Mouse (Mus musculus) heart, postnatal 25 days (tissue): ENCODE results near the gene Tmem25. TPM values are rescaled to one million over a fixed set of nuclear protein-coding genes. Genes with fewer than 3 reads are reported as not detected.

Source experiments
- DNase-seq: peaks from one replicate; pipeline ENCODE4 v3.0.0; 2022; ENCODE audit warnings: low spot score
- intact Hi-C: fragments of 180-260 bp; cut with DNase I; formaldehyde crosslinking; loops from one replicate; pipeline ENCODE4 v1.15.1; 2025
- total RNA-seq, 2 experiments: library from RNA; stranded (reverse); gene quantifications; 2 replicates each; pipeline ENCODE4 v1.2.3; 2021

The Tmem25 gene
- 10 to 100 TPM; 13.4 to 15.1 TPM for total RNA-seq

GRCm38 (mm10) chr9:44799102-44799957 is at the start of gene Tmem25:
Tmem25 (minus strand) TSS chr9:44799307.
- peak; percentile 69 for DNase-seq

GRCm38 (mm10) chr9:44847446-44847845 is 48.3 kb upstream of the Tmem25 start:
- intact Hi-C loops = no loop called here
- DNase-seq = no peak

More at GRCm38 (mm10) chr9:44799102-44799957, at the start of gene Tmem25:
- intact Hi-C loops = no loop called here

DNA sequence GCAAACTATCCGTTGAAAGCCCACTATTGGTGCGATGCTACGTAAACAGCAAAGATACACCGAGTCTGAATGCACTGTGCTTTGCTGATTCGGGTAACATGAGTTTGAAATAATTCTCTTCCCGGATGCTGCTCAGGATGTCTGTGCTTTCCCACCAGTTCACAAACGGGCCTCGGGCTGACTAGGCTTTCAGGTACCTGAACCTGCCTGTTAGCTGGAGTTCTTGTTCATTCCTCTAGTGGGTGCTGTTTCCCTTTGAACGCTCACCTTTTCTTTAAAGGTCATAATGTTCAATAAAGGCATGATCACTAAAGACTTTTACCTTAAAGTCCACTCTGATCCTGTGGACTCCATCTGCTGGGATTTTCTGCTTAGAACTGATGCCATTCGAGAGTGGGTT is 42.1 kb upstream of the Tmem25 start:
- intact Hi-C loops = loop anchor here (1.0 to 2.0 kb wide), 2 partner anchors 41 to 124 kb away; partner anchors contain the start of gene Ube4a
- no peak for DNase-seq

DNA sequence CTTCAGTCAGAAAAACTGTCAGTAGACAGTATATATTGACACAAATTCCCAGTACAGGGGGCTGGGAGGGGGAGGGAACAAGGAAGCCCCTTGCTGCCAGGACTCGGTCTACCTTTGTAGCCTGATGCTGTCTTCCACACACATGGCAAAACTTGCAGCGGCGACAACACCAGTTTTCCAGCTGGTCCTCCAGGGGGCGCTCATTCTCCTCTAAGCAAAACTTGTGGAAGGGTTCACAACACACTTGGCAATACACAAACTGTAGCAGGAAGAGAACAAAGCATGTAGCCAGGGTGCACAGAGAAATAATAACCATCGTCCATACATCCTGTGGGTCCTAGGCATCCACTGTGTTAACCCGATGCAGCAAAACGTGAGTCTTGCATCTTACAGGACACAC is 37.3 kb upstream of the Tmem25 start:
- intact Hi-C loops = loop anchor here (5.0 kb wide), 1 partner anchor 81 kb away; no protein-coding TSS in a partner anchor
- DNase-seq = no peak

- DNase-seq = no peak
- intact Hi-C loops = no loop called here
These were observed 33.2 kb upstream of the Tmem25 start for GRCm38 (mm10) chr9:44832356-44832755.

DNA sequence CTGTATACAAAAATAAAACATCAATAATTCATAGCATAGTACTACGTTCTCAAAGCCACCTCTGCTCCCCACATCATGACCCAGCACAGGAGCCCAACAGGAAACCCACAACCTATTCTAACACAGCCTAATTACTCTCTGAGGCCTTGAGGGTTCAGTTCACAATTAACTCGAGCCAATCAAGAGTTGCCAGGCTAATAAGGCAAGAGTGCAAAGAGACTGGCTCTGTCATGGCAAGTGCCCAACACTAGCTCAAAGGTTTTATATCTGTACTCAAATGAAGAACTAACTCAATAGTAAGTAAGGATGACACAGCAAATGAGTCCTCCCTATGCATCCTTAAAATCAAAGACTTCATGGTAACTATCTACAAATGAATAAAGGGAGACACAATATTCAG is 31.4 kb upstream of the Tmem25 start:
- intact Hi-C loops = no loop called here
- no peak for DNase-seq

DNA sequence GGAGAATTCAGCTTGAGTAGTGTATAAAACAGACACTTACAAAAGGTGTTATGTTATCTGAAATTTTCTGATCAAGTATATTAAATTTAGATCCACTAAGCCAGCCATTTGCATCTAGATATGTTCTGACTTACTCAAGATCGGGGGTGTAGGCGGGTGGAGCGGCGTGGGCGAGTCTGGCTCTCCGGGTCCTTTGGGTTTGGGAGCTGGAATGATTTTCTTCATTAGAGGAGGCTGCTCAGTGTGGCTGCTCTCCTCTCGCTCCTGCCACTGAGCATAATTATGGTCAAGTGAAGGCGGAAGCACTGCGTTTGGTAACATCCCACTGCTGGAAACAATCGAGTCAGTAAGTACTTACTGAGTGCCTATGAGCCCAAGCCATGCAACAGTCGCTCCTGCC is 29.8 kb upstream of the Tmem25 start:
- no peak for DNase-seq
- intact Hi-C loops = no loop called here

DNA sequence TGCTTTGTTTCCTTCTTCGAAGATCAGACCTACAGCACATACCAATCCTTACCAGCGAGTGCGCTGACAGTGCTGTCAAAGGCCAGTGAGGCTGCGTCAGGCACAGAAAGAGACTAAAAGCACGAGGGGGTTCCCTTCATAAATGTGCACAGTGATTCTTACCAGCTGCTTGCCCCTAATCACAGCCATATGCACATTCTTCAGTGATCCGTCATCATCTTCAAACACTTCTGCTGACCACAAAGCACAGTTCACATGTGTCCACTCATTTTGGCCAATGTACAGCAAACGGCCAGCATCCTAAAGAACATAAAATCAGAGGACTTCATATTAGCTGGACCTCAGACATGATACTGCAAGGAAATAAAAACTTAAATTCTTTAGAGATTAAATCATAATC is 27.6 kb upstream of the Tmem25 start:
- intact Hi-C loops = no loop called here

DNA sequence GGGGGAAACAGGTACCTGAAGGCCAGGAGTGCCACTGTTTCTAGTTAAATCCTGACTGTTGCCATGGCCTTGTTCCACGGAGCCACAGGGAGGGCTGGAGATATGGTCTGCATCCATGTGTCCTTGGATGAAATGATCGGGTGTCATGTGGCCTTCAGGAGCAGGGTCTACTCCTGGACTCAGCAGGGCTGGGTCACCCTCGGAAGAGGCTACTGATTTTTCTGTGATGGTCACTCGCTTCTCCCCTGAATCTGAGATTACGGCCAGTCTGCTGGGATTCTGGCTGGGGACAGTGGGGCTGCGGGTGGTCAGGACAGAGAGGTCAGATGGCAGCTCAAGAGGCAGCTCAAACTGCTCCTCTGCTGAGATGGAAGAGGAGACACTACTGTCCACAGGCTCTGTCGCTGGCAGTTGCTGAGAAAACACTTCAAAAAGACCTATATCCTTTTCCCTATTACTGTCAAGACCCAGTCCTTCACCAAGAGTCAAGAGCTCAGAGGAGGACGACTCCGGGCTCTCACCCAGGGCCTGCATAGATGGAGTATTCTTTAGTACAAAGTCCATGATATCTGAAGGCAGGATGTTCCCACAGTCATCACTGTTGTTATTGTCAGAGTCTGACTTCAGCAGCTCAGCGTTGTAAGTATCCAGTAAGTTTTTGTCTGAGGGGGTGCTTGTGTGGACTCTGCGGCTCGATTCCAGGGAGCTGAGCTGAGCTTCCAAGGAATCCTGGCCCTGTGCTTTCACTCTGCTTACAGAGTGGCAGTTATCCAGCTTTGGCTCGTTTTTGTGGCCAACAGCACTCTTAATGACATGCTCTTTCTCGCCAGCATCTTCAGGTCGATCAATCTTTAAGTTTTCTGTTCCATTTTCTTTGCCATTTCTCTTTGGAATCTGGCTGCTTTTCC is 21.1 kb upstream of the Tmem25 start:
- DNase-seq = no peak
- intact Hi-C loops = no loop called here

More for the DNA sequence above, 27.6 kb upstream of the Tmem25 start:
- DNase-seq = no peak

GRCm38 (mm10) chr9:44817522-44817921 is 18.4 kb upstream of the Tmem25 start:
- intact Hi-C loops = no loop called here
- no peak for DNase-seq

DNA sequence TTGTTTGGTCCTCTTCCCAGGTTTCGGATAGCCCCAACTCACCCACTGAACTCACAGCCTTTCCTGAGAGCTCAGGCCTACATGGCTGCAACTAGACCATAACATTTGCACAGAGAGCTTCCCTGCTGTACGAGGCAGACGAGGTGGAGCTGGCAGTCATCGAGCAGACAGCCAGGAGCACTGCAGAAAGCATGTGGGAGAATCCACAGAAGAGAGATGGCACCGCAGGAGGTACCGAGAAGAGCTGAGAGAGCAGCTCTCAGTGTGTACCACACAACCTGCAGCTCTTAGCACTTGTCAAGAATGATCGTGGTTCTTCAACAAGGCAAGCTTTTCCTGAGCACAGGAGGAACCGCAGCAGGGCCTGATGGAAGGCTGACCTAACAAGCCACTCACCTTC is 15.1 kb upstream of the Tmem25 start:
- intact Hi-C loops = no loop called here
- DNase-seq = no peak

DNA sequence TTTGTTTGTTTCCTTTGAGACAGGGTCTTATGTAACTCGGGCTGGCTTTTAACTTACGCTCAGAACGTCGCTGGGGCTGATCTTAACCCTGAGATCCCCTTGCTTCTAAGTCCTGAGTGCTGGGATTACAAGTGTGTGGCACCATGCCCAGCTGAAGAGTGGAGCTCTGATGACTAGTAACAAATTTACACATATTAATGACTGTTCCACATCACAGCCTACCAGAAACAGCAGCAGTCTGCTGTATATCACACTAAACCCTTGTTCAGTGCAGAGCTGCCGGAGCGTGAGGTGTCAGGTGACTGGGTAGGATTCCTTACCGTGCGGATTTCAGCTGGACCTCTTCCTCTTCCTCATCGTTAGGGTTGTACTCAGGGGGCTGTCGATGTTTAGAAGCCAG is 11.2 kb upstream of the Tmem25 start:
- DNase-seq = no peak
- intact Hi-C loops = no loop called here

- intact Hi-C loops = loop anchor here (10.0 kb wide), 1 partner anchor 363 kb away; the partner anchor contains the start of gene Foxr1
- no peak for DNase-seq
These were observed 8.7 kb upstream of the Tmem25 start for GRCm38 (mm10) chr9:44807778-44808177.

GRCm38 (mm10) chr9:44807141-44807540 is 8.0 kb upstream of the Tmem25 start:
- DNase-seq = no peak

GRCm38 (mm10) chr9:44805536-44805935 is 6.4 kb upstream of the Tmem25 start:
- intact Hi-C loops = loop anchor here (10.0 kb wide), 1 partner anchor 361 kb away; the partner anchor contains the start of gene Foxr1
- DNase-seq = no peak

More at GRCm38 (mm10) chr9:44807141-44807540, 8.0 kb upstream of the Tmem25 start:
- intact Hi-C loops = loop anchor here (10.0 kb wide), 1 partner anchor 362 kb away; the partner anchor contains the start of gene Foxr1

DNA sequence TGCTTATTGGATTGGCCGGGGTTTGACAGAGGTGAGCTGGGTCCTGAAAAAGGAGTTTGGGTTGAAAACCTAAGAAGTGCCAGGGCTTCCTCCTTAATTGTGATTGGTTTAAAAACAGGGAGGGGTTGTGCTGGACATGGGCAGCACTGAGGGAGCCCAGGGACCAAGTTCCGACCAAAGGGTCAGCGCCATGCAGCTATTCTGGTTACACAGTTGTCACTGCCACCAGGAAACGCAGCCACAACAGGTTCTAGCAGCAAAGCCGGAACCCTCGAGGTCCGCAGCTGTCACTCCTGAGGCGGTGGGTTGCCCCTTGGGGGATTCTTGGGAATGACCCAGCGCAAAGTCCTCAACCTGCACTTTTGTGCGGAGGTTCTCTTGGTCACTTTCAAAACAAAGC is 5.6 kb upstream of the Tmem25 start:
- no peak for DNase-seq
- intact Hi-C loops = loop anchor here (10.0 kb wide), 1 partner anchor 360 kb away; the partner anchor contains the start of gene Foxr1

DNA sequence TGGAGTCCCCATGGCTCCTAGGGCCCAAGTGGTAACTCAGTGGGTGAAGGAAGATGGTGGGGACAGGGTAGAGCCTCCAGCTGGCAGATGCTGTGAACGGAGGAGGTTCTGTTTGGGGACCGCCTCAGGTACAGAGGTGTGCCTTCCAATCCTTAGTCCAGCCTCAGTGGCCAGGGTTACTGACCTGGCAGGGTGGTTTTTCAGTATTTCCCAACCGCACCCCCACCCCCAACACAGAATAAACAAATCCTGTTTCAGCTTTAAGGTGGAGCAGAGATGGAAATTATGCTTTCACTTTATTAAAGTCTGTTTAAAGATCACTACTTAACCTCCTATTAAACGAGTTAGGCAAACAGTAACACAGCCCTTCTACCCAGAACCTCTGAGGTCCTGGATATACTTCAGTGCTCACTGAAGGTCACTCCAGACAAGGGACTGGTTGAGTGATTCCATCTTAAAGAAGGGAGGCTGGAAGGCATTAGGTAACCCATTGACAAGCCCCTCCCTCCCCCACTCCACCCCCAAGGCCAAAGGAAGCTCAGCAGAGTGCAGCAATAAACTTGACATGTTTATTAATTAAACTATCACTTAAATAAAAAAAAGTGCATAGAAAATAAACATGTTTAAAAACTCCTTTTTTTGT is 3.8 kb upstream of the Tmem25 start, which contains the start of gene Ttc36:
Gene Ttc36 (minus strand): TSS at position 265 of the 643 bp plus-strand sequence.
- DNase-seq = no peak
- intact Hi-C loops = loop anchor here (10.0 kb wide), 1 partner anchor 358 kb away; the partner anchor contains the start of gene Foxr1

DNA sequence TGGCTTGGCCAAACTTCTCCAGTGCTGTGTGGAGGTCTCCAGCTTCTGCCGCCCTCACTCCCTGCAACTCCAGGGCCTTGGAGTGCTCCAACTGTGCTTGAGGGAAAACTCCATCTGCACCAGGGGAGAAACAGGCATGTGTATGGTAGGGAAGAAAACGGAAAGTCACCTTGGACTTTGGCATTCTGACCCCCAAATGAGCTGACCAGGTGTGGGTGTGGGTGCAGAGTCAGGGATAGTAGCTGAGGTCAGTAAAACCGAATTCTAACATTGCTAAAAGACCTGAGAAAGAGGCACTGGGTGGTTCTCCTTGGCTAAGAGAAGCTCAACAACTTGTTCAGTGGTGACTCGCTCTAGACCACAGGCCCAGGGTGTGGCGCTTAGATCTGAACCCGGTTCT is 2.6 kb upstream of the Tmem25 start:
- no peak for DNase-seq
- intact Hi-C loops = loop anchor here (10.0 kb wide), 1 partner anchor 357 kb away; the partner anchor contains the start of gene Foxr1

DNA sequence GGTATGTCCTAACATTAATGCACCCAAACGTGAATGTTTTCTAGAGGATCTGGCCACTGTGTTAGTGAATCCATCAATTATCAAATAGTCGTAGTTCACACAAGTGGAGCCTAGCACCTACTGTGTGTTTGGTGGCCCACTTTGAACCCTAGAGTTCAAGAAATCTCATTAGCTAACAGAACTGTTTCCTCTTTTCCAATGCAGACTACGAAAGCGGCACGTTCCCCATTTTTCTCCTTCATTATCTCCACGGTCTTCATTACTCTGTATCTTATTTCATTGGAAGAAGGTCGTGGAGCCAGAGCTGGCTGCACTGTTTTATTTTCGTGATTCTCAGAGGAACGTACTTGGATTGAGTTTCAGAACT is 834 bp upstream of the Tmem25 start:
- intact Hi-C loops = loop anchor here (10.0 kb wide), 1 partner anchor 355 kb away; the partner anchor contains the start of gene Foxr1
- no peak for DNase-seq

DNA sequence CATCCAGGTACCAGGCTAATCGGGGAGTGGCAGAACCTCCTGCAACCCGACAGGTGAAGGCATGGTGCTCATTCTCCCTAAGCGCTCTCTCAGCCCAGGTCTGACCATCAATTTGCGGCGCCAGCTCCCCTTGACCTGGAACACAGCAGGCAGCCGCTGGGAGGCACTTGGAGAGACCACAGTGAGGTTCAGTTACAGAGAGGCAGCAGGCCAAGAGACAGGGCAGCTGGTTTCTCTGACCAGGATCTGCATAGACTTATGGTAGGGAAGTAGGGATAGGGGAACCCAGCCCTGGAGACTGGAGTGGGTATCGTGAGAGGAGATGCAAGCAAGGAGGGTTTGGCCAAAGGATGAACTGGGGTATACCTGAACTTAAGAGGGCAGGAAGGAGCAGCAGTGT is 809 bp downstream of the Tmem25 start:
- intact Hi-C loops = no loop called here
- no peak for DNase-seq
